Mouse (Mus musculus): Measurements from ENCODE around the gene Ccni. TPM values are rescaled to one million over a fixed set of nuclear protein-coding genes. Genes with fewer than 3 reads are reported as not detected.
A peak's percentile ranks its signal among the peaks of the same experiment; 100 is the strongest.

The Ccni gene
- 112 and 116 TPM in 2 replicates for polyA plus RNA-seq (2014; fragmentation: Nextera tagmentation; extraction: Ambion mirVana)

GRCm38 (mm10) chr5:93206109-93207005 is at the start of gene Ccni, which contains the start of gene 2010109A12Rik:
Gene Ccni (minus strand): TSS chr5:93206495.
Gene 2010109A12Rik (plus strand): TSS chr5:93206518.
- under 1% methylated on average over 73 of the region's 79 CpGs for WGBS
- peaks cover 19% of the 10 kb centered on the region; the same call in 1 of the 2 replicates for H3K4me1 ChIP-seq (replicated peaks; ENCODE audit: control insufficient read depth, insufficient read depth, low read length)

GRCm38 (mm10) chr5:93255759-93256265 is 49.5 kb upstream of the Ccni start:
- Histone ChIP-seq H3K4me3 (ENCODE audit: low read depth, low read length) (no peak overlapping the region), H3K27ac (ENCODE audit: low read depth) (no peak overlapping the region), H3K9ac (ENCODE audit: low read length) (no peak overlapping the region), H3K9me3 (ENCODE audit: control insufficient read depth, low read length) (no peaks in the 10 kb centered on the region), H3K4me1 (replicated peaks; ENCODE audit: control insufficient read depth, insufficient read depth, low read length) (no peaks in the 10 kb centered on the region), H3K4me2 (ENCODE audit: low read length) (no peak overlapping the region), H3K36me3 (ENCODE audit: control insufficient read depth, insufficient read depth, low read length) (no peaks in the 10 kb centered on the region), H3K27me3 (replicated peaks; ENCODE audit: control insufficient read depth, insufficient read depth, low read length) (no peaks in the 10 kb centered on the region)
- 89% methylated on average over 5 of the region's 5 CpGs for WGBS
- DNase-seq (ENCODE audit: low spot score) (no peak), ATAC-seq (replicated peaks; ENCODE audit: low FRiP score, low TSS enrichment, low read depth) (no peak)

More at GRCm38 (mm10) chr5:93206109-93207005, at the start of gene Ccni, which contains the start of gene 2010109A12Rik:
- Histone ChIP-seq H3K27ac (ENCODE audit: low read depth) (peak within 1 kb of the TSS; percentile 87), H3K9me3 (ENCODE audit: control insufficient read depth, low read length) (no peaks in the 10 kb centered on the region), H3K27me3 (replicated peaks; ENCODE audit: control insufficient read depth, insufficient read depth, low read length) (no peaks in the 10 kb centered on the region), H3K4me2 (ENCODE audit: low read length) (peak within 1 kb of the TSS; percentile 78), H3K9ac (ENCODE audit: low read length) (peak within 1 kb of the TSS; percentile 95), H3K4me3 (ENCODE audit: low read depth, low read length) (peak within 1 kb of the TSS; percentile 94), H3K36me3 (ENCODE audit: control insufficient read depth, insufficient read depth, low read length) (peaks cover 9% of the 10 kb centered on the region)
- ATAC-seq (replicated peaks; ENCODE audit: low FRiP score, low TSS enrichment, low read depth) (peak; percentile 97), DNase-seq (ENCODE audit: low spot score) (peak; percentile 97)

- Histone ChIP-seq H3K36me3 (ENCODE audit: control insufficient read depth, insufficient read depth, low read length) (no peaks in the 10 kb centered on the region), H3K4me3 (ENCODE audit: low read depth, low read length) (no peak overlapping the region), H3K9ac (ENCODE audit: low read length) (no peak overlapping the region), H3K27me3 (replicated peaks; ENCODE audit: control insufficient read depth, insufficient read depth, low read length) (no peaks in the 10 kb centered on the region), H3K4me2 (ENCODE audit: low read length) (no peak overlapping the region), H3K9me3 (ENCODE audit: control insufficient read depth, low read length) (no peaks in the 10 kb centered on the region), H3K27ac (ENCODE audit: low read depth) (no peak overlapping the region), H3K4me1 (replicated peaks; ENCODE audit: control insufficient read depth, insufficient read depth, low read length) (no peaks in the 10 kb centered on the region)
- DNase-seq (ENCODE audit: low spot score) (no peak), ATAC-seq (replicated peaks; ENCODE audit: low FRiP score, low TSS enrichment, low read depth) (no peak)
- WGBS, result 70% methylated on average over 12 of the region's 12 CpGs
Observed at GRCm38 (mm10) chr5:93251001-93251760, 44.9 kb upstream of the Ccni start.

GRCm38 (mm10) chr5:93249940-93250578 is 43.8 kb upstream of the Ccni start:
- 68% methylated on average over 6 of the region's 6 CpGs for WGBS
- ATAC-seq (replicated peaks; ENCODE audit: low FRiP score, low TSS enrichment, low read depth) (0 out of 2 replicates have a peak, but pooled peaks have one; percentile 27), DNase-seq (ENCODE audit: low spot score) (no peak)
- Histone ChIP-seq H3K36me3 (ENCODE audit: control insufficient read depth, insufficient read depth, low read length) (no peaks in the 10 kb centered on the region), H3K27ac (ENCODE audit: low read depth) (no peak overlapping the region), H3K9me3 (ENCODE audit: control insufficient read depth, low read length) (no peaks in the 10 kb centered on the region), H3K4me3 (ENCODE audit: low read depth, low read length) (no peak overlapping the region), H3K4me2 (ENCODE audit: low read length) (no peak overlapping the region), H3K4me1 (replicated peaks; ENCODE audit: control insufficient read depth, insufficient read depth, low read length) (no peaks in the 10 kb centered on the region), H3K9ac (ENCODE audit: low read length) (no peak overlapping the region), H3K27me3 (replicated peaks; ENCODE audit: control insufficient read depth, insufficient read depth, low read length) (no peaks in the 10 kb centered on the region)

- no peak overlapping the region for H3K9ac ChIP-seq (ENCODE audit: low read length)
- no peak overlapping the region for H3K4me3 ChIP-seq (ENCODE audit: low read depth, low read length)
- DNase-seq (ENCODE audit: low spot score) (no peak), ATAC-seq (replicated peaks; ENCODE audit: low FRiP score, low TSS enrichment, low read depth) (no peak)
- 74% methylated on average over 2 of the region's 2 CpGs for WGBS
- H3K27me3 ChIP-seq (replicated peaks; ENCODE audit: control insufficient read depth, insufficient read depth, low read length), result no peaks in the 10 kb centered on the region
- no peaks in the 10 kb centered on the region for H3K4me1 ChIP-seq (replicated peaks; ENCODE audit: control insufficient read depth, insufficient read depth, low read length)
- H3K36me3 ChIP-seq (ENCODE audit: control insufficient read depth, insufficient read depth, low read length), result no peaks in the 10 kb centered on the region
- H3K27ac ChIP-seq (ENCODE audit: low read depth), result no peak overlapping the region
- H3K9me3 ChIP-seq (ENCODE audit: control insufficient read depth, low read length), result no peaks in the 10 kb centered on the region
- H3K4me2 ChIP-seq (ENCODE audit: low read length), result no peak overlapping the region
Observed at GRCm38 (mm10) chr5:93245280-93245679, 39.0 kb upstream of the Ccni start.

- H3K36me3 ChIP-seq (ENCODE audit: control insufficient read depth, insufficient read depth, low read length), result no peaks in the 10 kb centered on the region
- DNase-seq (ENCODE audit: low spot score), result no peak
- H3K9me3 ChIP-seq (ENCODE audit: control insufficient read depth, low read length), result no peaks in the 10 kb centered on the region
- H3K4me2 ChIP-seq (ENCODE audit: low read length), result no peak overlapping the region
- no peak for ATAC-seq (replicated peaks; ENCODE audit: low FRiP score, low TSS enrichment, low read depth)
- no peaks in the 10 kb centered on the region for H3K4me1 ChIP-seq (replicated peaks; ENCODE audit: control insufficient read depth, insufficient read depth, low read length)
- H3K27ac ChIP-seq (ENCODE audit: low read depth), result no peak overlapping the region
- H3K9ac ChIP-seq (ENCODE audit: low read length), result no peak overlapping the region
- H3K27me3 ChIP-seq (replicated peaks; ENCODE audit: control insufficient read depth, insufficient read depth, low read length), result no peaks in the 10 kb centered on the region
- H3K4me3 ChIP-seq (ENCODE audit: low read depth, low read length), result no peak overlapping the region
- 75% methylated on average over 8 of the region's 8 CpGs for WGBS
Observed at GRCm38 (mm10) chr5:93239590-93240544, 33.6 kb upstream of the Ccni start.

GRCm38 (mm10) chr5:93236541-93236940 is 30.2 kb upstream of the Ccni start:
- Histone ChIP-seq H3K36me3 (ENCODE audit: control insufficient read depth, insufficient read depth, low read length) (no peaks in the 10 kb centered on the region), H3K4me2 (ENCODE audit: low read length) (no peak overlapping the region), H3K27me3 (replicated peaks; ENCODE audit: control insufficient read depth, insufficient read depth, low read length) (no peaks in the 10 kb centered on the region), H3K9me3 (ENCODE audit: control insufficient read depth, low read length) (no peaks in the 10 kb centered on the region), H3K4me1 (replicated peaks; ENCODE audit: control insufficient read depth, insufficient read depth, low read length) (no peaks in the 10 kb centered on the region), H3K27ac (ENCODE audit: low read depth) (no peak overlapping the region), H3K4me3 (ENCODE audit: low read depth, low read length) (no peak overlapping the region), H3K9ac (ENCODE audit: low read length) (no peak overlapping the region)
- DNase-seq (ENCODE audit: low spot score) (no peak), ATAC-seq (replicated peaks; ENCODE audit: low FRiP score, low TSS enrichment, low read depth) (no peak)
- WGBS, result 79% methylated on average over 4 of the region's 4 CpGs
